Mouse (Mus musculus) layer of hippocampus, adult 18-20 months (tissue): ENCODE measurements around the gene 2610318N02Rik. TPM values are rescaled to one million over a fixed set of nuclear protein-coding genes. Genes with fewer than 3 reads are reported as not detected.
A peak's percentile ranks its signal among the peaks of the same experiment; 100 is the strongest.
"Not testable (repeated sequence)": the region's sequence is repeated elsewhere in the genome, so short reads cannot be mapped to it uniquely, and the experiment has no call there.

Experiments
- DNase-seq, 2 experiments: peaks; one replicate each; pipeline ENCODE4 v3.0.0; 2022; ENCODE audit warnings: low spot score in 2 of 2
- long read RNA-seq: library from polyadenylated mRNA; stranded (forward); transcript quantifications from one replicate; pipeline ENCODE4 v2.0.0, GENCODE M21; 2021
- total RNA-seq, 2 experiments: library from RNA; stranded (reverse); gene quantifications; 2 replicates each; pipeline ENCODE4 v1.2.3; 2021

Gene 2610318N02Rik
- under 1 TPM in 1 of 2 experiments, not detected in 1; 0.92 TPM for total RNA-seq
- long read RNA-seq, partial matches to known transcripts, result 0 of 1 reads
- long read RNA-seq, other reads (novel, unspliced or antisense), result 0 of 1 reads

- peak; percentile 42 to 56 for DNase-seq
These were observed at the start of gene 2610318N02Rik for GRCm38 (mm10) chr16:17124871-17125520. Gene 2610318N02Rik, minus strand, starts transcription at chr16:17125167.

- DNase-seq, result no peak
These were observed 43.1 kb upstream of the 2610318N02Rik start for GRCm38 (mm10) chr16:17168049-17168448.

- DNase-seq, result no peak
These were observed 42.2 kb upstream of the 2610318N02Rik start for GRCm38 (mm10) chr16:17167179-17167578.

GRCm38 (mm10) chr16:17165478-17165877 is 40.5 kb upstream of the 2610318N02Rik start:
- not testable (repeated sequence) for DNase-seq

- DNase-seq, result no peak
These were observed 29.4 kb upstream of the 2610318N02Rik start for GRCm38 (mm10) chr16:17154346-17154745.

- DNase-seq, result no peak
These were observed 26.9 kb upstream of the 2610318N02Rik start for GRCm38 (mm10) chr16:17151874-17152273.

- no peak for DNase-seq
These were observed 25.7 kb upstream of the 2610318N02Rik start for GRCm38 (mm10) chr16:17150520-17151258.

- DNase-seq, result no peak
These were observed 23.1 kb upstream of the 2610318N02Rik start for GRCm38 (mm10) chr16:17148084-17148483.

GRCm38 (mm10) chr16:17147391-17147929 is 22.5 kb upstream of the 2610318N02Rik start:
- peak in 1 of 2 experiments; percentile 29 for DNase-seq

- DNase-seq, result peak; percentile 78 to 88
These were observed 21.8 kb upstream of the 2610318N02Rik start, which contains the start of gene Ccdc116 for GRCm38 (mm10) chr16:17146772-17147235. Gene Ccdc116, minus strand, starts transcription at chr16:17147229.

- DNase-seq, result no peak
These were observed 19.4 kb upstream of the 2610318N02Rik start, which contains the start of gene Ydjc for GRCm38 (mm10) chr16:17144339-17144738. Gene Ydjc, plus strand, starts transcription at chr16:17144621.

GRCm38 (mm10) chr16:17137355-17137754 is 12.4 kb upstream of the 2610318N02Rik start:
- DNase-seq, result no peak

GRCm38 (mm10) chr16:17132906-17133200 is 7.9 kb upstream of the 2610318N02Rik start:
- no peak for DNase-seq

- DNase-seq, result peak; percentile 96 to 99
These were observed 7.3 kb upstream of the 2610318N02Rik start, which contains the start of gene Sdf2l1 for GRCm38 (mm10) chr16:17132089-17132905. Gene Sdf2l1, minus strand, starts transcription at chr16:17132383.

- DNase-seq, result peak in 1 of 2 experiments; percentile 30
These were observed 6.5 kb upstream of the 2610318N02Rik start for GRCm38 (mm10) chr16:17131191-17132088.

GRCm38 (mm10) chr16:17127292-17127691 is 2.3 kb upstream of the 2610318N02Rik start:
- peak in 1 of 2 experiments; percentile 67 for DNase-seq

GRCm38 (mm10) chr16:17124119-17124870 is 672 bp downstream of the 2610318N02Rik start:
- DNase-seq, result no peak

- DNase-seq, result no peak
These were observed 3.4 kb downstream of the 2610318N02Rik start for GRCm38 (mm10) chr16:17121569-17121968.

- no peak for DNase-seq
These were observed 7.6 kb downstream of the 2610318N02Rik start for GRCm38 (mm10) chr16:17117309-17117799.
